Mouse (Mus musculus): Measurements from ENCODE around the gene Atg10. TPM values are rescaled to one million over a fixed set of nuclear protein-coding genes. Genes with fewer than 3 reads are reported as not detected.
"Not testable (repeated sequence)": the region's sequence is repeated elsewhere in the genome, so short reads cannot be mapped to it uniquely, and the experiment has no call there.

Gene Atg10
- total RNA-seq, 2 experiments from 2014 or later = 12.1 to 14.7 TPM

DNA sequence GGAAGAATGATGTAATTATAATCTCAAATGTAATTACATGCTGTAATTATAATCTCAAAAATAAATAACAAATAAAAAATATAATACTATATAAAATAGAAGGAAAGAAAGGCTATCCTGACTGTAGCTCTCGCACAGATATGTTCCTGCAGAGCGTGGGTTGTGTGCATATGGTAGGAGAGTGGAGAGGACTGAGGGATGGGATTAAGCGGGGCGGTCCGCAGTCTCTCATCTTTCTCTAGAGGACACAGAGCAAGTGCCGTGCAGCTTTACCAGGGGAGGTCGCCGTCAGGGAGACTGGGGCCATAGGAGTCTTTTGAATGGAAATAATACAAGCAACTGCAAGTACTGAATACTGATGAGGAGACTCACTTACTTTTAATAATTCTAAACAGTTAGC lies 263.2 kb downstream of the Atg10 start:
- DNase-seq (ENCODE audit: low spot score in 2 of 2) = no peak

DNA sequence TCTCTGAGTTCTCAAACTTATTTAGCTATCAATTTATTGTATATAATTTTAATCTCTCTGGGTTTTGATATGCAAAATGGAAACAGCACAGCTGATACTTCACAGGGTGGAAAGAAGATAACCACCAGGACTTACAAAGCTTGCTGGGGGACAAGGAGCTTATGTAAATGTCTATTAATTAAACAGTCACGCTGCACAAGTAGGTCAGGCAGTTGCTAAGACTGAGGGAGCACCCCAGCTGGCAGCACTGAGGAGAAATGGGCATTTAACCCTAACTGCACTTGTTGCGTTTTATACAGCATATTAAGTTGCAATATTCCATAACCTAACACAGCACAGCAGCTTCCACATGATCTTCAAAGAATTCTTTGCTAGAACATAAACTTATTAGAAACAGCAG lies 264.9 kb downstream of the Atg10 start:
- peak in 1 of 2 experiments; percentile 10 for DNase-seq (ENCODE audit: low spot score in 2 of 2)

DNA sequence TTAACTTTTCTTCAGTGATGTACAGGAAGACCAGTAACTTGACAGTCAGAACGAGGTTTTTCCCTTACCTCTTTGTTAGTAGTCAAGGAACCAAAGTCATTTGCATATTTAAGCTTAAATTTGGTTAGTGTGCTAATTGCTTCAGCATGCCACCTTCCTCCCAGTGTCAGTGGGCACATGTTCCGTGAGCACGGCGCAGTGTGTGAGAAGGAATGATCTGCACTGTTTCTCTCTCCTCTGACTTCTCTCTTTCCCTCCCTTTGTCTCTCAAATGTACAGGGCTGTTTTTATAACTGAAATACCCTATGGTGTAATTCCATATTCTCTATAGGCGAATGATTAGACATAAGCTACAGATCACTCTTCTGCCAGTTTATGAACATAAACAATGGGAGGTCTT lies 284.2 kb downstream of the Atg10 start:
- DNase-seq (ENCODE audit: low spot score in 2 of 2) = no peak

DNA sequence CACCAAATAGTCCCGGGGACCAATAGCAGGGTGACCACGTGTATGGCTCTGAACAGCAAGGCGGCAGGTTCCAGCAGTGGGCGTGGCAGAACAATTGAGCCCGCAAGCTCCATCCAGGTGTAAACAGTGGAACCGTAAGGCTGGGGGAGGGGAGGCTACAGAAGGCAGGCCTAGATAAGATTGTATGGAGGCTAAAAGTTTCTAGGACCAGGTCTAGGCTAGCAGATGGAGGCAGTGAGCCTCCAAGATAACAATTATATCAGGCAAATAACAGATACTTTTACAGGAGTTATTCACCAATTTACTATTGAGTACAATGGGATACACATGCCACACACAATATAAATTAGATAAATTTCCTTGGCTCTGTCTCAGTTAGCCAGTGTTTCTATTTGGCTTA lies 284.6 kb downstream of the Atg10 start:
- DNase-seq (ENCODE audit: low spot score in 2 of 2) = no peak

DNA sequence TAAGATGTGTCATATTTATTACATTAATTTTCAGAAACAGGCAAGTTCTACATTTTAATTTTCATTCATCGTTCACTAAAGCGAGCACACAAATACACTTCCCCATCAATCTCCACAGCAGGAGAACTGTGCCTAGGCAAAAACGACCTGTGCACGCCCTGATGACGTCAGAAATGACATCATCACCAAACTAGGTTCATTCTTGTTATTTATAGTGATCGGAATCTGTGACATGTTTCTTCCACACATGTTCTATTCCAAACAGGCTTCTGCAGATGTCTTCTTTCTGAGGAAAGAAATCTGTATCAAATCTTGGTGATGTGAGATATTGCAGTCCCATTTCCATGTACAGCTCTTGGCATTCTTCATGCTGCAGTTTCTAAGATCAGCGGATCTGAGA lies 287.9 kb downstream of the Atg10 start:
- no peak for DNase-seq (ENCODE audit: low spot score in 2 of 2)

DNA sequence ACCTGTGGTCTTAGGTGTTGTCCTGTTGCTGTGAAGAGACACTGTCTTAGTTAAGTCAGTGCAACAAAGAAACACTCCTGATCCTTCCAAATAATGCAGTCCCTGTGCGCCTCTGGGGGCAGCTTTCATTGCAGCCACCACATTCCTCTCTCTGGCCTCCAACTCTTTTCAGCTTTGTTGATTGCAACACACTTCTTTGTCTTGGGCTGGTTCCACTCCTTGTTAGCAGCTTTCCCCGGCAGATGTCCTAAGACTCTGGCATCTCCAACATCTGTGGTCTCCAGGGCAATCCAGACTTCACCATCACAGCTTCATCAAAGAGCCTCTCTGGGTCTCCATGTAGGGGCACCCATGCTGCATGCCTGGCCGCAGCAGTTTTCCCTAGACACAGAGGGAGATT lies 290.5 kb downstream of the Atg10 start:
- no peak for DNase-seq (ENCODE audit: low spot score in 2 of 2)

DNA sequence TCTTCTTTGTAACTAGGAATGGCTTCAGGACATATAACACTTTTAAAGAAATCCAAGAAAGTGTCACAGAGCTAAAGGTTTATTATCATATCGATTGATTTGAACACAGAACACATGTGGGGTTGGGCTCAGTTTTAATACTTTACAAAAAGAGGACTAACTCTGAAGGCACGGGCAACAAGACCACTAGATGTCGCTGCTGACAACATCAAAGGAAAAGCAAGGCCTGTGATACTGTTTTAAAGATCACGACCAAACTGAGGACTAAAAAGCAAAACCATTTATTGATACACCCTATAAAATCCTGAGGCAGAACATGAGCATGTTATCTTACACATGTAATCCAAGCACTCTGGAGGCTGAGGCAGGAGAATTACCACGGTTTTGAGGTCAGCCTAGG lies 293.9 kb downstream of the Atg10 start:
- DNase-seq (ENCODE audit: low spot score in 2 of 2) = peak; percentile 71 to 87

DNA sequence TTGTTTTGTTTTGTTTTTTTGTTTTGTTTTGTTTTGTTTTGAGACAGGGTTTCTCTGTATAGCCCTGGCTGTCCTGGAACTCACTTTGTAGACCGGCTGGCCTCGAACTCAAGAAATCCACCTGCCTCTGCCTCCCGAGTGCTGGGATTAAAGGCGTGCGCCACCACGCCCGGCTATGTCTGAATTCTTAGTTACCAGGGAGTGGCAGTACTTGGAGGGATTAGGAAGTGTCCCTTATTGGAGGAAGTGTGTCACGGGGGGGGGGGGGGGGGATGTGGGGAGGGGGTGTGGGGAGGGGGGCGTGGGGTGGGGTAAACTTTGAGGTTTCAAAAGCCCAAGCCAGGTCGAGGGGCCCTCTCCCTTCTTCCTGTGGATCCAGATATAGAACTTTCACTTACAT lies 295.5 kb downstream of the Atg10 start:
- DNase-seq (ENCODE audit: low spot score in 2 of 2) = not testable (repeated sequence)

DNA sequence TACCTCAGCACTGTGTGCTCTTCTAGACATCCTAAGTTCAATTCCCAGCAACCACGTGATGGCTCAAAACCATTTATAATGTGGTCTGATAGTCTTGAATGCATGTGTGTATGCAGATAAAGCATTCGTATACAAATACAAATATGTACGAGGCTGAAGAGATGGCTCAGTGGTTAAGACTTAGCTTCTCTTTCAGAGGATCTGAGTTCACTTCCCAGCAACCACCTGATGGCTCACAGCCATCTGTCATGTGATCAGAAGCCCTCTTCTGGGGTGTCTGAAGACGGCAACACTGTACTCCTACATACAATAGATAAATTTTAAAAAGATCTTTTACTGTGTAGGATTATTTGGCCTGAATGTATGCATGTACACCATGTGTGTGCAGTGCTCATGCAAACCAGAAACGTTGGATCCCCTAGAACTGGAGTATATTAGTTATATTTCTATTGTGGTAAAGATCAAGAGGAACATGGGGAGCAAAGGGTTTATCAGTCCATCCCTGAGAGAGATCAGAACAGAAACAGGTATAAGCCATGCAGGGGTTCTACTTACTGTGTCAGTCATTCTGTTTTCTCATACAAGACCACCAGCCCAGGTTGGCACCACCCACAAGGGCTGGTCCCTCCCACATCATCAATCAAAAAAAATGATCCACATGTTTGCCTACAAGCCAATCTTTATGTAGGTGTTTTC lies 296.7 kb downstream of the Atg10 start:
- no peak for DNase-seq (ENCODE audit: low spot score in 2 of 2)

DNA sequence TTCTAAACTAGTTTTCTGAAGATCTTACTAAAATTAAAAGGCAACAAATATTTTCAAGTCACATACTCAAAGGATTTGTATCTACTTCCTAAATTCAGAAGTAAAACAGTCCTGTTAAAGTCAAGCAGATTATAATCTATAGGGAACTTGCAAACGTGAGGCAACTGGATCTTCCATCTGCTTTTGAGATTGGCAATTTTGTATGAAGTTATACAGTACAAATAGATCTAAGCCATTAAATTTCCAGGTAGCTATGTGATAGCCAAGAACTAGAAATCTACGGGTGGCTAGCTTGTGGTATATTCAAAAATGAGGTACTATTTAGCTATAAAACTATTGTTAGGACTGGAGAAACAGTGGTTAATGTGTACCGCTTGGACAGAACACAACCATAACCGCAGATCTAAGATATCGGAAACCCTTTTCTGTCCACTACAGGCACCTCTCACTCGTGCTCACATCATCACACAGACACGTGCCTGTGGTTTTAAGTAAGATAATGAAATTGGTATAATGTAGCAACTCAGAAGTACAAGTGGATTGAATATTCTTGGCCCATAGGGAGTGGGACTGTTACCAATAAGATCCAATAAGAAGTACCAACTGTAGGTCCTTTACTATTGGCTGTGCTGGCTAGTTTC lies 297.5 kb downstream of the Atg10 start:
- DNase-seq (ENCODE audit: low spot score in 2 of 2) = no peak

DNA sequence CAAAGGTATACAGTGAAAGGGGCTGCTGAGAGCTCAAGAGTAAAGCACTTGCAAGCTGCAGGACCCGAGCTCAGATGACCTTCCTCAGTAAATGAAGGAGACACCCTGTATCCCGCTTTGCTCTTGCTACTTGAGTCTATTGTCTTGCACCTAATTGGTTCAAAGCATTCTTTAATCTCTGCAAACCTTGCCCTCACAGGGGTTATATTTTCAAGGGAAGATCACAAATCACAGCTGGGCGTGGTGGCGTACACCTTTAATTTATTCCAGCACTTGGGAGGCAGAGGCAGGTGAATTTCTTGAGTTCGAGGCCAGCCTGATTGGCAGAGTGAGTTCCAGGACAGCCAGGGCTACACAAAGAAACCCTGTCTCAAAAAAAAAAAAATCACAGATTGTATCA lies 298.6 kb downstream of the Atg10 start:
- DNase-seq (ENCODE audit: low spot score in 2 of 2) = no peak

DNA sequence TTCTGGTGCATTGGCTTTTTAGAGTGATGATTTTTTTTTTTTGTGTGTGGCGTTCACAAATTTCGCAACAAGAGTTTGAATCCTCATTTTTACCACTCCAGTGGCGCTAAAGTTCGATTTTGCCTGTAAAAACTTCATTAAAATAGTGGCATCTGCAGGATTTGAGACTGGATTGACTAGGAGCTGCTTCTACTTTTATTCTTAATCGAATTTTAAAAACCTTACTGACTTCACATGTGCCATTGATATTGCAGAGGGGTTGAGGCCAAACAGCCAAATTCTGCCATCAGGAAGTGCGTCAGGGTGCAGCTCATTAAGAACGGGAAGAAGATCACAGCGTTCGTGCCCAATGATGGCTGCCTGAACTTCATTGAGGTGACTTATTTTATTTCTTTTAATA lies 299.7 kb downstream of the Atg10 start:
- DNase-seq (ENCODE audit: low spot score in 2 of 2) = no peak

DNA sequence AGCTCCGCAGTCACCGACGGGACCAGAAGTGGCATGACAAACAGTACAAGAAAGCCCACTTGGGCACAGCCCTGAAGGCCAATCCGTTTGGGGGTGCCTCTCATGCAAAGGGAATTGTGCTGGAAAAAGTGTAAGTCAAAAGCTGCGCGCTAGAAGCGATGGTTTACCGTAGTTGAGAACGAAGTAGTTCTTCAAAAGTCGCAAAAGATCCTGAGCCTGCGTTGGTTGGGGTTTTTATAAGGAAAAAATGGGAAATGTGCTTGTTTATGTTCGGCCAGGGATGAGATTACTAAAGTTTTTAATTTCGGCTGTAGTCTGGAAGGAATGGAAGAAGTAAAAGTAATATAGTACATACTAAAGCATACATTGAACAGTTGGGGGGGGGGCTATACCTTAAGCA lies 300.2 kb downstream of the Atg10 start:
- not testable (repeated sequence) for DNase-seq (ENCODE audit: low spot score in 2 of 2)

DNA sequence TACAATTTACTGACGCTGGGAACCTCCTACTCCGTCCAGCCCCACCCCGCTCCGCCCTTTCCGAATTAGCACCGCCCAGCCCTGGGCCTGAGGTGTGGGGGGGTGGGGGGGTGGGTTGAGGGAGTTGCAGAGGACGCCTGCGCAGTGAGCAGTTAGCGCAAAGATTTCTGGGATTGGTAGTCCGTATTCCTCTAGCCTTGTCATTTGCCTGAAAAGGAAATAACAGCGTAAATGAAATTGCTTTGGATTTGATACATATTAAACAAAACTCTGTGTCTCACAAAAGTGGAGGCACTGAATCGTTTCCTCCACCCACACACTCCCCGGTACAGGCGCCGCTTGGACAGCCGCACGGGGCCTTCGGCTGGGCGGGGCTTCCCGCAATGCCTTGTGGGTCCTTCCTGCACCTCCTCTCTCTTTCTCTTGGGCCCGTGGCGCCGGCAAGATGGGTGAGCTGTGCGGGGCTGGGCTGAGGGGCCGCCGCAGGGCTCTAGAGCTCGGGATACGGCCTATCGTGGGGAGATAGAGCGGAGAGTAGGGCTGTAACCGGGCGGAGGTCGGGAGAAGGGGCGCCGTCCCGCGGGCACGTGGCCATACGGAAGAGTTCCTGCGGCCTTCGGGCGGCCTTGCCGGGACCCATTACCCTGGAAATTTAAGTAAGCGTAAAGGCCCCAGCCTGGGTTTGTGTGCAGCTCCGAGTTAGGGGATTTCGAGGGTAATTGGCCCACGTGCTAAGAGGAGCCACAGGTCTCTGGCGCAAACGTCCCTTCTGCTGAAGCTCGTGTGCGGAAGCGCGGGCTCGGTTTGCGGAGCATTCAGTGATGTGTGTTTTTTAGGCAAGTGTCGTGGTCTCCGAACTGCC lies 300.8 kb downstream of the Atg10 start, which contains the start of gene Rps23:
Rps23 (plus strand) TSS at position 208 of the 862 bp plus-strand sequence.
- DNase-seq (ENCODE audit: low spot score in 2 of 2) = peak; percentile 89 to 92

DNA sequence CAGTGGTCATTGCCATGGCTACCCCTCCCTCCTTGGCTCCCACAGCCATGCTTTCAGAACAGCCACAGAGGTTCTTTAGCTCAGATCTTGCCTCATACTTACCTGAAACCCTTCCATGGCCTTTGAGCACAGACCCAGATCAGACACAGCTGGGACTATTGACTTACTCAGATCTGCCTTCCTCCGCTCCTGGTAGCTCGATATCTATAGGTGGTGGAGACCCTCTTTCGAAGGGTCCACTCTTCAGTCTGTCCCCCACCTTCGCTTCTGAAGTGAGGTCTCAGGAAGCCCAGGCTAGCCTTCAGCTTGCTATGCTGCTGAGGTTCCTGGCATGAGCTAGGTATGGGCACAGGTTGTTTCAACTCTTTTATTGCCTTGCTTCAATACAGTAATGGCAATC lies 309.0 kb downstream of the Atg10 start:
- DNase-seq (ENCODE audit: low spot score in 2 of 2) = no peak

DNA sequence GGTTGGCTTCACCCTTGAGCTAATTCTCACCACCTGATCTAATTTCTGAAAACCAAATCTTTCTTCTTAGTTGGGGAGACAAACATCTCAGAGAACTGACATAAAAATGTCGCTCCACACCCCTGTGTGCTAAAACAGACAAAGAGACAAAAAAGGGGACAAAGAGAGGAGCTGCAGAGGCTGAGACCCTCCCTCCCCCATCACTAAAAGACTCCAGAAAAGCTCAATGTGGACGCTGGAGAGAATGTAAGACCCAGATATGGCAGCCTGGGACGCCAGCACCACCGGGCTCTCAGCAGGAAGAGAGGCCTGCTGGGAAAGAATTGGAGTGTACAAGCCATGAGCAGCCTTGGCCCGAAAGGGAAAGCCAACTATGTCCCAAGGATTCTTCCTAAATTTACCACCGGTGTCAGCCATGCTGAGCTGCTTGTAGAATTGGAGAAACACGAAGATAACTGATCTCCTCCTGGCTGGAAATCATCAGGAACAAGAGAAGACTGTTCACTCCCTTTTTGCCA lies 310.0 kb downstream of the Atg10 start:
- DNase-seq (ENCODE audit: low spot score in 2 of 2) = peak in 1 of 2 experiments; percentile 20

DNA sequence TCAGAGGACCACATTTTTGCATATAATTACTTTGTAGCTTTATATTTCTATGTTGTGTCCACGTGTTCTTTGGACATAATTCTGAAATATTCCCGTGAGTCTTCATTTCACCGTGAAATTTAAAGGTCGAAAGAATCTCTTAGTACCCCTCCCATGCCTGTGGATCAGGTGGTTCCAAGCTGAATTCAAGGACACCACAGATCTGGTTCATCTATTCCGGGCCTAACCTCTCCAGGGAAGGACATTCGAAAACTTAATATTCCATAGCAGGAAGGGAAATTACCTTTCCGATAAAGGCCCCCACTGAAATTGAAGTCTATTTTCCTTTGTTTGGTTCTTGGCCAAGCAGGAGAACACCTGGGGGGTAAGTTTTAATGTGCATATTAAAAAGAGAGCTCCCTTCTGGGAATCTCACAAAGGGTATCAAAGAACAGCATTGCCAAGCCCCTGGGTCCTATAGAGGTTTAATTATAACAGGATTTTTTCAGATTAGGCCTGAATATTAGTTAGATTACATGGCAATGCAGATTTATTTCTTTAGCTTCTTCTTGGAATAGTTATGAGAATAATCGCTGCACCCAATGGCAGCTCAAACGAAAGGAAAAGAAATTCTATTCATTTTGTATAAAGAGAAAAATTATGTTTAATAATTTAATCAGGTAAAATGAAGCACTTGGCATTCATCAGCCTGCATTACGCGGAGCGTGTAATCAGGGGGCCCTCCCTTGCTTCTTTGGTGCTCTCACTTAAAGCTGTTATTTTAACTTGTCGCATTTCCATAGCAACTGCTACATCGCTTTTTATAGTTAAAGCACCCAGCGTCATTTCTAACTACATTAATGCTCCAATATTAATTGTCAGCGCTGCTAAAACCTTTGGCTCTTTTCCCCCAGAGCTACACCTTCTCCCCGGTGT lies 310.8 kb downstream of the Atg10 start:
- peak; percentile 18 to 39 for DNase-seq (ENCODE audit: low spot score in 2 of 2)

DNA sequence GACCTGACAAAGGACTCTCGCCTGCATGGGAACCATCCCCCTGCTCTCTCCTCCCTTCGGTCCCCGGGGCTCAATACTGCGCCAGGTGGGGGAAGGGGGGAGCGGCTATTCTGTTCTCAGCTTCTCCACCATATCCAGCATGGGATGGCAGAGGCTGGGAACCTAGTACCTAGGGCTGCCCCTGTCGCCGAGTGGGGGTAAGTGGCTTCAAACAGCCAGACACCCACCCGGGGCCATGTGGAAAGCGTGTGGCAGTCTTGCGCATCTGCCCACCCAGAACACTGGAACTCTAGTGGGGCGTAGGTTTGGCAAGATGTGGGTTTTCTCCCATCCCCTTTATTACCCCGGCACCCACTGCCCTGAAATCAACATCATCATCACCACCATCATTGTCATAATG lies 316.4 kb downstream of the Atg10 start:
- no peak for DNase-seq (ENCODE audit: low spot score in 2 of 2)

DNA sequence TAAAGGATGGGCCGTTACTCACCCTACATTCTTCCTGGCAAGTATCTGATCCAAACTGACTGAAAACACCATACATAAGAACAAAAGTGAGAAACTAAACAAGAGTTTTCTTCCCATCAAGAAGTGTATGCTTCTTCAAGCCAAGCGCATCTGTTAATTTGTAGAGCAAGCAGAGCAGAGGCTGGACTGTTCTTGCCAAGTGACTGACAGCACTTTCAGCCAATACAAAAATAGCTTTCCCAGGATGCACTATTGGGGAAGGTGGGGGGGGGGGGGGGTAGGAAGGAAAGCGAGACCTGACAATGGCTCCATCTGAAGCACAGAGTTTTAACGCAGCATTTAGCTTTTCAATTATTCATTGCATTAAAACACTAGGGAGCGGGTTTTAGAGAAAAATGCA lies 318.6 kb downstream of the Atg10 start, which contains the start of gene Atp6ap1l:
Atp6ap1l (minus strand) TSS at position 180 of the 400 bp plus-strand sequence.
- no peak for DNase-seq (ENCODE audit: low spot score in 2 of 2)

DNA sequence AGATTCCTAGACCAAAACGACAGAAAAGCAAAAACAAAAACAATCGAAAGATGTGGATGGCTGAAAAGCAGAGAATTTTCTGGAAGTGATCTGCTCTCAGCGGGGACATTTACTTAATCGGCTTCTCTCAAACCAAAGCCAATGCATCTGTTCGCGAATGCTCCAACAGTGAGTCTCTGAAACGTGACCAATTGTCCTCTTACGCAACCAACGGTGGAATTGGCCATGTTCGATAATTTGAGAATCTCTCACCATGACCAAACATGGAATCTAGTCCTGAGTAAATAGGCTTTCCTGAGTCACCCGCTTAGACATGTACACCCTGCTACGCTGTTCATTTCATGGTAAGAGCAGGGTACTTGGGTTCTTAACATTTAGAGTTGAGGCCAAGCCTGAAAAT lies 326.9 kb downstream of the Atg10 start:
- DNase-seq (ENCODE audit: low spot score in 2 of 2) = no peak

DNA sequence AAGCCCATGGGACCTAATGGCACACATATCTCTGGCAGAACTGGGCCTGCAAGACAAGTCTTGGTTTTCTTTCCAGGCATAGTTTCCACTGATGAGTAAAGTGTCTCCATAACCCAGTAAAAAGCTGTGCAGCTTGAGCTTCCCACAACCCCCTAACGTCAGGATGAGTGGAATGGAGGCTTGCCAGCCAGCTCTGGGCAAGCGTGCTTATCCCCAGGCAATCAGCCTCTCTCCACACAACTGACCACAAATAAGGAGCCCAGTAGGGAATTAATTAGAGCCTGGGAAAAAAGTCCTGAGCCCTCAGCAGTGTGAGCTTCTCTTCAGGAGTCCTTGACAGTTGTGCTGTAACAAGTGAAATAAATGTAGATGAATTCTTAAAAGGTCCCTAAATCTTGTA lies 327.7 kb downstream of the Atg10 start:
- peak; percentile 35 to 72 for DNase-seq (ENCODE audit: low spot score in 2 of 2)
